Mouse (Mus musculus) splenic B cell, adult 2 months (primary cell): ENCODE results near the gene Cpsf6.
"Not testable (repeated sequence)": the region's sequence is repeated elsewhere in the genome, so short reads cannot be mapped to it uniquely, and the experiment has no call there.

Experiments
- DNase-seq: peaks from one replicate; pipeline ENCODE4 v3.0.0-alpha.2; 2011; ENCODE audit warnings: low read depth, low spot score
- H3K27me3 ChIP-seq: 2 replicates; pipeline ENCODE4 v1.6.1; 2012; ENCODE audit warnings: mild to moderate bottlenecking, low read length, moderate library complexity, mixed read lengths; ENCODE audit not compliant: control insufficient read depth, poor library complexity, insufficient read depth, severe bottlenecking
- H3K36me3 ChIP-seq: 2 replicates; pipeline ENCODE4 v1.6.1; 2012; ENCODE audit warnings: mild to moderate bottlenecking, low read length, moderate library complexity, mixed read lengths; ENCODE audit not compliant: control insufficient read depth, poor library complexity, insufficient read depth, severe bottlenecking

Gene Cpsf6

DNA sequence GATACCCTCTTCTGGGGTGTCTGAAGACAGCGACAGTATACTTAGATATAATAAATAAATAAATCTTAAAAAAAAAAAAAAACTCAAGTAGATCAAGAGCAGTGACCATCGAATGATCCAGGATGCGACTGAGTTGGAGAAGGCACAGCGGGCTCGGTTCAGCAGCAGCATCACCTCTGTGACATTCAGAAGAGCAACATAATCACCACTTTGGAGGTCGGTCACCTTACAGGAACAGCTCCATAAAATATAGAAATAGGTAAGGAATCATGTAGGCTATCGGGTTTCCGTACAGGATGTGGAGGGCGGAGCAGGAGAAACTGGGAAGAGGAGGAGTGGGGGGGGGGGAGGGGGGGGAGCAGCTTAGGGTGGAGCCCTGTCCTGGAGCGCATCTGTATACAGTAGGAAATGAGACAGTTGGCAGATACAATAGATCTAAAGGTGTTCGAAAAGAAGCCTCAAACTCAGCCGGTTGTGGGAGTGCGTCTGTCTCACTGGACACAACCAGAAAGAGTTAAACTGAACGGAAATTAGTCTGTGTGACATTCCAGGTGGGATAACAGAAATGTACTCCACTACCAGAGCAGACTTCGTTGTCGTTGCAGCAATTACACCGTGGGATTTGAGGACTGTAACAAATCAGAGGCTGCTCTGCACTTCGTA is 16.7 kb upstream of the Cpsf6 start:
- H3K36me3 ChIP-seq, result no peaks in the 10 kb centered on the region
- DNase-seq, result no peak
- no peaks in the 10 kb centered on the region for H3K27me3 ChIP-seq

DNA sequence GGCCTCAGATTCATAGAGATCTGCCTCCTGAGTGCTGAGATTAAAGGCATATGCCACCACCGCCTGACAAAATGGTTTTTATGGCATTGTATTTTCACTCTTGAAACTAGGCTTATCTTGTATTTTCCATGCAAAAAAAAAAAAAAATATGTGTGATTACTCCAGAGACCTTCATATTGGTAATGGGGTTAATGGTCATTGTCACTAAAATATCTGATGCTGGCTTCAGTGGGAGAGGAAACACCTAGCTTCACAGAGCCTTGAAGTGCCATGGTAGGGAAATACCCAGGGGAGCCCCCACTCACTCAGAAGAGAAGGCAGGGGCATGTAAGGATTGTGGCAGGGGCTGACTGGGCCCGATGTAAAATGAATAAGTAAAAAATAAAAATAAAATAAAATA is 16.0 kb upstream of the Cpsf6 start:
- H3K36me3 ChIP-seq, result no peaks in the 10 kb centered on the region
- DNase-seq, result no peak
- H3K27me3 ChIP-seq, result no peaks in the 10 kb centered on the region

DNA sequence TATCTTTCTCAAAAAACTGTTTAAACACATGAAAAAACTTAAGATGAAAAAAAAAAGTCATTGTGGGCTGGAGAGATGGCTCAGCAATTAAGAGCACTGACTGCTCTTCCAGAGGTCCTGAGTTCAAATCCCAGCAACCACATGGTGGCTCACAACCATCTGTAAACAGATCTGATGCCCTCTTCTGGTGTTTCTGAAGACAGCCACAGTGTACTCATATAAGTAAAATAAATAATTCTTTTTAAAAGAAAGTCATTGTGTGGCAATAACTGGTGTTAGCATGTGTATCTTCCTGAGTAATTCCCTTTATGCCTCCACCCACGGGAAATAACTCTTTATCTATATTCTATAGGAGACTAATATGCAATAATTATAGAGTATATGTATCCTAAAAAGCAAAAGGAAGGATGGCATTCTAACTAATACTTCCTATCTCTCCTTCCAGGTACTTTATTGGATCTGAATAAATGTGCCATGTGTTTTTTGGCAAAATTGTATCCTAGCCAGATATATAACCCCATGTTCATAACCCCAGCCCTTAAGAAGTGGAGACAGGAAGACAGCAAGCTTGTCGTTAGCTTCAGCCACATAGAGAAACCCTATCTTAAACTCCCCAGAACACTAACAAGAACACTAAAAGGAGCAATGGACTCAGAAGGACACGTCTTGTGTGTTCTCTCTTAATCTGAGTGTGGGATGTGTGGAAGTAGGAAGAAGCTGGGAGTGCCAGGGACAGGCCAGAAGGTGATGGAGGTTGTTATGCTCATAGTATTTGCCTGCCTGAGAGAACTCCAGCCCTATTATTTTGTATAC is 15.1 kb upstream of the Cpsf6 start:
- H3K36me3 ChIP-seq, result no peaks in the 10 kb centered on the region
- H3K27me3 ChIP-seq, result no peaks in the 10 kb centered on the region
- DNase-seq, result no peak

DNA sequence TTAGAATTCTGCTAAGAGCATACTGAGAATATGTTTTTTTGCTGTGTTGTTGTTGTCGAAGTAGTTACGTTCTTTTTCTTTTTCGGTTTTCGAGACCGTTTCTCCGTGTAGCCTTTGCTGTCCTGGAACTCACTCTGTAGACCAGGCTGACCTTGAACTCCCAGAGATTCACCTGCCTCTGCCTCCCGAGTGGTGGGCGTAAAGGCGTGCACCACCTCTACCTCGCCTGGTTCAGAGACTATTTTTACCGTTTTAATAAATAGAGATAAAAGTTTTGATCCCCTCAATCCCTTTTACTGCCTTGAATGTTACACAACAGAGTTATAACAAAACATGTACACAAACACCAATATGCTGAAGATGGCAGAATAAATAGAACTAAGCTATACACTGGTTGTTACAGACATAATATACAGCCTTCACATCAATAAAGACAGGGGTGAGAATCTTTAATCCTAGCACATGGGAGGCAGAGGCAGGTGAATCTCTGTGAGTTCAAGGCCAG is 14.1 kb upstream of the Cpsf6 start:
- no peaks in the 10 kb centered on the region for H3K27me3 ChIP-seq
- no peak for DNase-seq
- no peaks in the 10 kb centered on the region for H3K36me3 ChIP-seq

DNA sequence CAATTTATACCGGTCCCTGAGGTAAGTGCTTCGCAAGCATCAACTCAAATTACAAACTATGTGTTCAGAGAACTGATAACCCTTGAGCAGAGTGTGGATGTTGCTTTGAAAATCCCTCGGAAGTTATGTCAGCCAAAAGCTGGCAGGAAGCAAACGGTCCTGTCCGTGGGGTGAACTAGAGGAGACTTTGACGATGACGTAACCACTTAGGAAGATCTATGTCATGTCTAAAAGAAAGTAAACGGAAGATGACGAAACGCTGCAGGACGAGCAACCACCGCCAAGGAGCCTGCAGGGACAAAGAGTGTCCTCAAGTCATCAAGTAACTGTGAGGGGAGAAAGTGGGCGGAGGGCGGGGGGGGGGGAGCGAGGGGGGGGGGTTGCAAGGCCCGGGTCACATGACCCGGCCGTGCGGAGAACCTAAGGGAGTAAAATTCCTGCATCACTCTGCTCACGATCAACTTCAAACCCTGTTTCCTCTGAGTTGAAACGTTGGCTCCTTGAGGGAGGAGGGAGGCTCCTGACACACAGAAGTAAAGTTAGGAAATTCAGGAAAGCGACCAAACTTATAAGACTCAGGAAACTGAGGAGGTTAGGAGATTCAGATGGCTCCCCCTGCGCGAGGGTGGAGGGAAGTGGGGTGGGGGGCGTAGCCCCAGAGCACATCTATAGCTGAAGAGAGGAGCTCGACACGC is 13.5 kb upstream of the Cpsf6 start:
- DNase-seq, result peak; percentile 75
- Histone ChIP-seq H3K36me3 (no peaks in the 10 kb centered on the region), H3K27me3 (no peaks in the 10 kb centered on the region)

DNA sequence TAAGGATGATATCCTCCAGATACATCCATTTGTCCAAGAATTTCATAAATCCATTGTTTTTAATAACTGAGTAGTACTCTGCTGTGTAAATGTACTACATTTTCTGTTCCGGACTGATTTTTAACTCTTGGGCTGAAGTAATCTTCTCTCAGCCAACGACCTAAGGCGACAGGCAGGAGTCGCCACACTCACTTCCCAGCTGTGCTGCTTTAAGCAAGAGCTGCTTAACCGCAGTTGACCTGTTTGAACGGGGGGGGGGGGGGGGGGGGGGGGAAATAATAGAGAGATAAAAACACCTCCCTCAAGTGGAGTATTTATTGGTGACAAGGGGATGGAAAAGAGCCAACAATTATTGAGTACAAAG is 13.0 kb upstream of the Cpsf6 start:
- DNase-seq, result peak; percentile 56
- H3K27me3 ChIP-seq, result no peaks in the 10 kb centered on the region

DNA sequence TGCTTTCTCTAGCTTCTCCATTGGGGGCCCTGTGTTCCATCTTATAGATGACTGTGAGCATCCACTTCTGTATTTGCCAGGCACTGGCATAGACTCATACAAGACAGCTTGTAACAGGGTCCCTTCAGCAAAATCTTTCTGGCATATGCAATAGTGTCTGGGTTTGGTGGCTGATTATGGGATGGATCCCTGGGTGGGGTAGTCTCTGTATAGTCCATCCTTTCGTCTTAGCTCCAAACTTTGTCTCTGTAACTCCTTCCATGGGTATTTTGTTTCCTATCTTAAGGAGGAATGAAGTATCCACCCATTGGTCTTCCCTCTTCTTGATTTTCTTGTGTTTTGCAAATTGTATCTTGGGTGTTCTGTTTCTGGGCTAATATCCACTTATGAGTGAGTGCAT is 12.6 kb upstream of the Cpsf6 start:
- H3K36me3 ChIP-seq, DNase-seq, H3K27me3 ChIP-seq: not testable (repeated sequence)

More for the DNA sequence above, 13.0 kb upstream of the Cpsf6 start:
- H3K36me3 ChIP-seq, result no peaks in the 10 kb centered on the region

DNA sequence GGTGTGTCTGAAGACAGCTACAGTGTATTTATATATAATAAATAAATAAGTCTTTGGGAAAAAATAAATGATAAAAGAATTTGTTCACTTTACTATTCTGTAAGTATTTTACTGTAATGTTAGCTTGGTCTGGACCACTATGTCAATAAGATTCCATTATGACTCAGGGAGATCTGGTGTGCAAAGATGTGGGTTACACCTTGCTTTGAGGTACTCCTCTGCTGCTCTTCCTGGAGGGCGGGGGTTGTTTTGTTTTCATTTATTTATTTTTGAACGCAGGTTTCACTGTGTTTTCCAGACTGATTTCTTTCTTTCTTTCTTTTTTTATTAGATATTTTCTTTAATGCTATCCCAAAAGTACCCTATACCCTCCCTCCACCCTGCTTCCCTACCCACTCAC is 12.0 kb upstream of the Cpsf6 start:
- H3K27me3 ChIP-seq, result no peaks in the 10 kb centered on the region
- H3K36me3 ChIP-seq, result no peaks in the 10 kb centered on the region
- no peak for DNase-seq

DNA sequence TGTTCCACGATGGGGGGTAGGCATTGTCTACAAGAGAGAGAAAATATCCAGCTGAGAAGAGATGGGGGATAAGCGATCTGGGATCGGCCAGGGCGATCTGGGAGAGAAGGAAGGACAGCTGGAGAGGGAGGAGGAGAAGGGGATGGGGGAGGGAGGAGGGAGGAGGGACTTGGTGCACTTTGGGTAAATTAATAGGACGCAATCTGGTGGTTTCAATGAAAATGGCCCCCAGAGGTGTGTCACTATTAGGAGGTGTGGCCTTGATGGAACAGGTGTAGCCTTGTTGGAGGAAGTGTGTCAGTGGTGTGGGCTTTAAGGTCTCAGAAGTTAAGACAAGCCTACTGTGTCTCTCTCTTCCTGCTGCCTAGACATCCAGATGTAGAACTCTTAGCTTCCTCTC is 11.2 kb upstream of the Cpsf6 start:
- Histone ChIP-seq H3K27me3 (no peaks in the 10 kb centered on the region), H3K36me3 (no peaks in the 10 kb centered on the region)
- no peak for DNase-seq

DNA sequence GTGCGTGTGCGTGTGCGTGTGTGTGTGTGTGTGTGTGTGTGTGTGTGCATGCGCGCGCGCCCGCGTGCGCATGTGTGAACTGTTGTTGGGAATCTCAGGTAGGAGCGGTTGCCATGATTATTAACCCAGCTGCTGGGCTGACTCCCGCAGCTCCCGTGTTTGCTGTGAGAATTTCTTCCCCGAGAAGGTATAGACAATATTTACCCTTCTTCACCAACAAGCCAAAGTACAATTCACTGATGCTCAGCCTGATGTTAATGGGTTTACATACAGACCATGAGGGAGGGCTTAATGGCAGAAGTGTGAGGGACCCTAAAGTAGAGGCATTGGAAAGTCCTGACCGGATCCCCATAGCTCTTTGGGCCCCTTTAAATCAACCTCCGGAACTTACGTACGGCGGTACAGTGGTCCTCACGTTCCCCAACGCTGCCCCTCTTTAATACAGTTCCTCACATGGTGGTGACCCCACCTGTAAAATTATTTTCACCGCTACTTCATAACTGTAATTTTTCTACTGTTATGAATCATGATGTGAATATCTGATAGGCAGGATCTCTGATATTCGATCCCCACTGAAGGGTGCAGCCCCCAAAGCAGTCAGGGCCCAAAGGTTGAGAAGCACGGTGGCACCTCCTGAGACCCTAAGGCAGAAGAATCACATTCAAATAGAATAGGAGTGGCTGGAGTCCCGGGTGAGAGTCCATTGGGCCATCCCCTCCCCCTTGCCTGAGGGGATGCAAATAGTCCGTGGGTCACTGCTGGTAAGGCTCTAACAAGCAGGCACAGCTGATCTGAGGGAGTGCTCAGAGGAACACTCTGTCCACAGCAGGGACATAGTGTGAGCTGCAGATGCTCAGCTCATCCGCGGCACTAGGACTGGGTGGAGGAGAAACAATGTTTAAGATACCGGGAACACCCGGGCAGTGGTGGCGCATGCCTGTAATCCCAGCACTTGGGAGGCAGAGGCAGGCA is 10.4 kb upstream of the Cpsf6 start:
- Histone ChIP-seq H3K27me3 (no peaks in the 10 kb centered on the region), H3K36me3 (no peaks in the 10 kb centered on the region)
- no peak for DNase-seq

DNA sequence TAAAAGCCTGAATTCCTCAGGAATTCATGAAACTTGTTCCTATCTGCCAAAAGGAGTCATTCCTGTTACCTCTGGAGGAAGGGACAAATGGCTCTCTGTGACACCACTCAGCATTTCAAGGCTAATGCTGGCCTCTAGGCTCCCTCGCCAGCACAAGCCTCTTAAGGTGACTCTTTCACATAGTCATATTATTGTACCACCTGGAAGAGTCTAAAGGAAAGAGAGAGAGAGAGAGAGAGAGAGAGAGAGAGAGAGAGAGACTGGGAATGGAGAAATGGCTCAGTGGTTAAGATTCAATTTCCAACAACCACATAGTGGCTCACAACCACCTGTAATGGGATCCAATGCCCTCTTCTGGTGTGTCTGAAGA is 9.5 kb upstream of the Cpsf6 start:
- no peak for DNase-seq
- Histone ChIP-seq H3K36me3 (no peaks in the 10 kb centered on the region), H3K27me3 (no peaks in the 10 kb centered on the region)

DNA sequence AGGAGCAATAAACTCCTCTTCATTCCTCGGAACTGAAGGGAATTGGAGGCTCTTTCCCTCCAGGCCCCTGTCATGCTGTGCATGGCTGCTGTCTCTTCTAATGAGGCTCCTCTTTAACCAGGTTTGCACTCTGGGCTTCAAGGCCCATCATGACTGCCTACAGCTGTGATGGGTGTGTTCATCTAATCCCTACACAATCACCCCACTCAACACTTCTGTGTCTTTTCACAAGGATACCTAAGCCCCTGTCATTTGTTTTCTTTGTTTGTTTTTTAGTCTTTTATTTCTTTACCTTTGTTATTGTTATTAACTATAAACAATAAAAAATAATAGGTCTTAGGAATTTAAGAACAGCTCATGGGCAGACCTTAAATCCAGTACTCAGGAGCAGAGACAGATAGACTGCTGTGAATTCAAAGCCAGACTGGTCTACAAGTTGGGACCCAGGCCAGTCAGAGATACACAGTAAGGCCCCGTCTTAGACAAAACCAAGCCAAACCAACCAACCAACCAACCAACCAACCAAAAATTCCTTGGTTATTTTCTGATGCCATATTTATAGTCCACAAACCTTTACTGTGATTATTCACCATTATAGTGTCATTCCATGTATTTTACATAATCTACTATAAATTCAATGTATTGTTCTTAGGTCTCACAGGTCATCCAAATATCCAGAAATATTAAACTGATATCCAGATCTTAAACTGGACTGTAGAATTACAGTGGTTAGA is 9.0 kb upstream of the Cpsf6 start:
- no peaks in the 10 kb centered on the region for H3K27me3 ChIP-seq
- DNase-seq, result no peak
- H3K36me3 ChIP-seq, result no peaks in the 10 kb centered on the region

DNA sequence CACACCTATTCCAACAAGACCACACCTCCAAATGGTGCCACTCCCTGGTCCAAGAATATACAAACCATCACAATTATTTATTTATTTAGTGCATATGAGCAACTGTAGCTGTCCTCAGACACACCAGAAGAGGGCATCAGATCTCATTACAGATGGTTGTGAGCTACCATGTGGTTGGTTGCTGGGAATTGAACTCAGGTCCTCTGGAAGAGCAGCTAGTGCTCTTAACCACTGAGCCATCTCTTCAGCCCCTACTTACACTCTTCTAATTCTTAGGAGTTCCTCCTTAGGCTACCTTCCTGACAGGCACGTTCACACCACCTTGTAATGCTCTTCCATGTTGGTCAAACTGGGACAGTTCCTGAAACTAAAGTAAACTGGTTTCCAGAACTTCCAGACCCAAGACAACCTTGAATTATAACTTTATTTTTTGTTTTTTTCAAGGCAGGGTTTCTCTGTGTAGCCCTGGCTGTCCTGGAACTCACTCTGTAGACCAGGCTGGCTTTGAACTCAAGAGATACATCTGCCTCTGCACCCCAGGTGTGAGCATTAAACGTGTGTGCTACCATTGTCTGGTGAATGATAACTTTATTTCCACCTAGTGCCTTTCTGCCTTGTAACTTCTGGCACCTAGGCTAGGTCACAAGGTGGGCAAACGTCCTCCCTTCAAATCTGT is 8.3 kb upstream of the Cpsf6 start:
- not testable (repeated sequence) for DNase-seq, H3K36me3 ChIP-seq, H3K27me3 ChIP-seq
